Mouse (Mus musculus) cerebellum, adult 2 months (tissue): ENCODE data around the gene Gstm4.

Experiments
- CTCF ChIP-seq: fragments of 200-500 bp; IDR thresholded peaks from 2 replicates; pipeline ENCODE4 v1.5.1; 2011; ENCODE audit warnings: low read depth, mild to moderate bottlenecking, control low read depth, low read length, moderate library complexity, borderline replicate concordance; ENCODE audit not compliant: insufficient read depth
- POLR2A ChIP-seq: fragments of 200-500 bp; IDR thresholded peaks from 2 replicates; pipeline ENCODE4 v1.6.1; 2011; ENCODE audit warnings: low read length, control low read depth, borderline replicate concordance; ENCODE audit not compliant: insufficient read depth

- TF ChIP-seq CTCF (no peak), POLR2A (no peak)
Measured at GRCm38 (mm10) chr3:108033156-108033555, 11.5 kb downstream of the Gstm4 start.
